Mouse (Mus musculus) adrenal gland, postnatal 4 days (tissue): ENCODE measurements around the gene Ugt1a2. TPM values are rescaled to one million over a fixed set of nuclear protein-coding genes. Genes with fewer than 3 reads are reported as not detected.
"Not testable (repeated sequence)": the region's sequence is repeated elsewhere in the genome, so short reads cannot be mapped to it uniquely, and the experiment has no call there.

Experiments
- DNase-seq, 2 experiments: peaks; one replicate each; pipeline ENCODE4 v3.0.0; 2021 to 2022; ENCODE audit warnings: low spot score in 2 of 2, mixed read lengths in 2 of 2
- long read RNA-seq, 2 experiments: library from polyadenylated mRNA; stranded (forward); transcript quantifications; one replicate each; pipeline ENCODE4 v2.0.0; 2021
- total RNA-seq, 2 experiments: library from RNA; stranded (reverse); gene quantifications; 2 replicates each; pipeline ENCODE4 v1.2.3; 2021

Ugt1a2 gene
- 10 to 100 TPM in 1 of 2 experiments, 1 to 10 TPM in 1; 1.0 to 31.4 TPM for total RNA-seq
- long read RNA-seq, experiment 1, partial matches to known transcripts, result 0 of 2 reads
- long read RNA-seq, experiment 1, other reads (novel, unspliced or antisense), result 1 of 2 reads
- long read RNA-seq, experiment 2, transcript Ugt1a2-201 (5 exons, 2,211 nt), result major isoform, 32 of 34 reads
- long read RNA-seq, experiment 2, partial matches to known transcripts, result 1 of 34 reads
- long read RNA-seq, experiment 2, other reads (novel, unspliced or antisense), result 1 of 34 reads

- DNase-seq, result no peak
Measured at GRCm38 (mm10) chr1:88200456-88200855, at the start of gene Ugt1a2. TSS of gene Ugt1a2 (plus strand) at chr1:88200601.

GRCm38 (mm10) chr1:88158430-88158829, 42.0 kb upstream of the Ugt1a2 start:
- no peak for DNase-seq

GRCm38 (mm10) chr1:88165711-88166110, 34.7 kb upstream of the Ugt1a2 start, which contains the start of gene Ugt1a5:
TSS of gene Ugt1a5 (plus strand) at chr1:88166012.
- DNase-seq, result no peak

GRCm38 (mm10) chr1:88172190-88172589, 28.2 kb upstream of the Ugt1a2 start:
- not testable (repeated sequence) for DNase-seq

GRCm38 (mm10) chr1:88179657-88180056, 20.7 kb upstream of the Ugt1a2 start:
- no peak for DNase-seq

- no peak for DNase-seq
Measured at GRCm38 (mm10) chr1:88186325-88186935, 14.0 kb upstream of the Ugt1a2 start.

- DNase-seq, result no peak
Measured at GRCm38 (mm10) chr1:88192136-88192535, 8.3 kb upstream of the Ugt1a2 start.

GRCm38 (mm10) chr1:88195687-88196086, 4.7 kb upstream of the Ugt1a2 start:
- DNase-seq, result no peak

- no peak for DNase-seq
Measured at GRCm38 (mm10) chr1:88197443-88197842, 3.0 kb upstream of the Ugt1a2 start.

GRCm38 (mm10) chr1:88199996-88200395, 405 bp upstream of the Ugt1a2 start:
- no peak for DNase-seq

GRCm38 (mm10) chr1:88205294-88205922, 5.0 kb downstream of the Ugt1a2 start, which contains the start of gene Dnajb3:
TSS of gene Dnajb3 (minus strand) at chr1:88205782.
- peak in 1 of 2 experiments; percentile 47 for DNase-seq

- DNase-seq, result no peak
Measured at GRCm38 (mm10) chr1:88206843-88207479, 6.6 kb downstream of the Ugt1a2 start.

- no peak for DNase-seq
Measured at GRCm38 (mm10) chr1:88211812-88212211, 11.4 kb downstream of the Ugt1a2 start, which contains the start of gene Ugt1a1. TSS of gene Ugt1a1 (plus strand) at chr1:88211959.

GRCm38 (mm10) chr1:88212341-88213045, 12.1 kb downstream of the Ugt1a2 start:
- DNase-seq, result no peak

- DNase-seq, result no peak
Measured at GRCm38 (mm10) chr1:88213061-88213460, 12.7 kb downstream of the Ugt1a2 start.

- peak in 1 of 2 experiments; percentile 17 for DNase-seq
Measured at GRCm38 (mm10) chr1:88213766-88214461, 13.5 kb downstream of the Ugt1a2 start.

GRCm38 (mm10) chr1:88214462-88214952, 14.1 kb downstream of the Ugt1a2 start:
- DNase-seq, result no peak

- no peak for DNase-seq
Measured at GRCm38 (mm10) chr1:88215466-88216380, 15.3 kb downstream of the Ugt1a2 start.

- DNase-seq, result no peak
Measured at GRCm38 (mm10) chr1:88216551-88216950, 16.1 kb downstream of the Ugt1a2 start.
